Mouse (Mus musculus) bone marrow macrophage, adult 2 months (primary cell): ENCODE data around the gene Mafb.

Experiments
- CTCF ChIP-seq: IDR thresholded peaks from 2 replicates; pipeline ENCODE4 v1.5.1; 2012; ENCODE audit warnings: low read depth, mild to moderate bottlenecking, low read length, moderate library complexity
- POLR2A ChIP-seq: IDR thresholded peaks from 2 replicates; pipeline ENCODE4 v1.6.1; 2012; ENCODE audit warnings: mild to moderate bottlenecking, low read depth, low read length, borderline replicate concordance

DNA sequence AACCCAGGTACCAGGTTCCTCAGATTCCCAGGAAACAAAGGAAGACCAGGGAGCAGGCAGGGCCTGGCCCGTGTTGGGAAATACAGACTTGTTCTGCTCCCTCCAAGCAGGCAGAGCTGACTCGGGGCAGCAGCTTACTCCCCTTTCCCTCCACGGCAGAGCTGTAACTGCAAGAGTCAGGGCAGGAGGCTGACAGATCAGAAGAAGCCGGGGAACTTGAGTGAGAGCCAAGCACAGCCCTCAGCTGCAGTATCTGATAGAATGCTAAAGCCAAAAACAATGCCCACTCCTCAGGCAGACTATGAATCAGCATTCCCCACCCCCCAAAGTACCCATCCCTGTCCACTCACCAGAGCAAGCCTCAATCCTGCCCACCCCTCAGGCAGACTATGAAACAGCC, 8.0 kb downstream of the Mafb start:
- TF ChIP-seq CTCF (no peak), POLR2A (no peak)
